Mouse (Mus musculus) embryo, embryonic 11 days (tissue): Measurements from ENCODE around the gene Etfdh.

Experiments
- DNase-seq: peaks from one replicate; pipeline ENCODE4 v3.0.0-alpha.2; 2015

Etfdh gene

DNA sequence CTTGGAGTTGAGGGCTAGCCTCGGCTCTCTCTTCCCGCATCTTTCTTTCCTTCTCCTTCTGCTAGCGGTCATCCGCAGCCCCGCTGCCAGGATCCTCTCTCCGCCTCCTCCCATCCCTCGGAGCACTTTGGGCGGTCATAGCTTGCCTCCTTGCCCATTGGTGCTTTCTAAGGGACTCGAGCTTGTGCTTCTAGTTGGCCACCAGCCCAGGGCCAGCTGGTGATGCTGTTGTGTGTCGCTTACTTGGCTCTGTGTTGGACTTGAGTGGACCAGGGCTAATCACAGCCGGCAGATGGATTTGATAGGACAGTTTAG lies at the start of gene Etfdh:
TSS of gene Etfdh (minus strand) at position 85 of the 315 bp plus-strand sequence.
- DNase-seq: peak; percentile 77

DNA sequence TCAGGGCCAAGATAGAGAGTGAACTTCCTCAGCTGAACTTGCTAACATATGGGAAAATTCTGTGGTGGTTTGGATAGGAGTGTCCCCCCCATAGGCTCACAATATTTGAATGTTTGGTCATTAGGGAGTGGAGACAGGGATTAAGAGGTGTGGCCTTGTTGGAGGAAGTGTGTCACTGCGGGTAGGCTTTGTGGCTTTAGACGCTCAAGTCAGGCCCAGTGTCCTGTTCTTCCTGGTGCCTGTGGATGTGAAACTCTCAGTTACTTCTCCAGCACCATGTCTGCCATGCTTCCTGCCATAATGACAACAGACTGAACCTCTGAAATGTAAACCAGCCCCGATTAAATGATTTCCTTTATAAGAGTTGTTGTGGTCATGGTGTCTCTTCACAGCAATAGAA lies 47.1 kb upstream of the Etfdh start:
- DNase-seq: no peak

DNA sequence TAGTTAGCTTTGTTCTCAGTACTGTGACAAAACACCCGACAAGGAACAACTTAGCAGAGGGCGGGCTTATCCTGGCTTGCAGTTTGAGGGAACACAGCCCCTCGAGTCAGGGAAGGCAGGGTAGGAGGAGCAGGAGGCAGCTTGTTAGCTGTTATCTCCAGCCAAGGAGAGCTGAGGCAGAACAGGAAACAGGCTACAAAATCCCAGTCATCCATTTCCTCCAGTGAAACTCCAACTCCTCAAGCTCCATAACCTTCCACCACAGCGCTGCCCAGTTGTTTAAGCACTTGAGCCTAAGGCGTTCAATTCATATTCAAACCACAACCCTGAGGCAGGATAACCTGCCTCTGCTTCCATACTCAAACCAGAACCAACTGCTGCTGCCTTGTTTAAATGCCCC lies 45.3 kb upstream of the Etfdh start:
- DNase-seq: no peak

DNA sequence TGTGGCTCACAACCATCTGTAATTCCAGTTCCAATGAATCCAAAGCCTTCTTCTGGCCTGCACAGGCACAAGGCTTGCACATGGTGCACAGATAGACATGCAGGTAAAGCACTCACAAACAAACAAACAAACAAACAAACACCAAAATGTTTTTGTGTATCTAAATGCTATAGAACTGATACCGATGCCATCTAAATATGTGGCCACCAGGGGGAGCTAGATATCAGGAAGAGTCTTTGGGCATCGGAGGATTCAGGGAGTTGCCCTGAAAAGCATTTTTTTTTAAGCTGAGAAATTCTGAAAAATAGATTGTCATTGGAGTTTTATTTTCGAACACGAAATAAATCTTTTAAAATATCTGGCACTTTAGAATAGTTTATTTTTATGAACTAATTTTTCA lies 43.8 kb upstream of the Etfdh start:
- DNase-seq: peak; percentile 84

DNA sequence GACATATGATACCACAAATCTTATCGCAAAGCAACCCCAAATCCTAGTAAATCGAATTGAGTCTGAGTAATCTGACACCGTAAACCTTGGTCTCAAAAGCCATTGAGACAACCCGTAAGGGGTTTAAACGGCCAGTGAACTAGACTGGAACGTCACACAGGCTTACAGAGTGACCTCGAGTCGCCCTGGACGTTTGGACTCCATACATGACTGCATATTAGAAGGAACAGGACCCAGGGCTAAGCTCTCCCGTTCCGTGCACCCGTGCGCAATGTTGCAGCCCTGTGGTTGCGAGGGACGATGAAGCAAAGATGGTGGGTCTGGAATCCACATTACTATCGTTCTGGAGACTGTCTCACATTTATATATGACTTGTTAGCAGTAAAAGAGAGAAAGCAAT lies 42.9 kb upstream of the Etfdh start:
- peak; percentile 20 for DNase-seq

DNA sequence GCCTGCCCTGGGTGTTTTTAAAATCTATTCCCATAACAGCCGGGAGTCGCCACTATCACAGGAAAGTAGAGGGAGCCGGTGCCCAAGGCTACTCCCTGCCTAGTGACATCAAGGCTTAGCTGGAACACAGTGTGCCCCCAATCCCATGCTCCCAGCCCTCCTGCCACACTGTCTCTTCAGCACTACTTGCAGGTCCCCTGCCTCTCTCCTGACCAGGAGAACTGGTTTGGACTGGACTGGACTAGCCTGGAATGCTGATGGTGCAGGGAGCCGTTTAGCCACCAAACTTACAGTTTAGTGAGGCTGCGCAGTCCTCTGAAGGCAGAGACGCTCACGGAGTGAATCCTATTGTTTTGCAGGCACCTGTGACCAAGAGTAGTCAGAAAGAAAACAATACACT lies 41.3 kb upstream of the Etfdh start:
- DNase-seq: no peak

DNA sequence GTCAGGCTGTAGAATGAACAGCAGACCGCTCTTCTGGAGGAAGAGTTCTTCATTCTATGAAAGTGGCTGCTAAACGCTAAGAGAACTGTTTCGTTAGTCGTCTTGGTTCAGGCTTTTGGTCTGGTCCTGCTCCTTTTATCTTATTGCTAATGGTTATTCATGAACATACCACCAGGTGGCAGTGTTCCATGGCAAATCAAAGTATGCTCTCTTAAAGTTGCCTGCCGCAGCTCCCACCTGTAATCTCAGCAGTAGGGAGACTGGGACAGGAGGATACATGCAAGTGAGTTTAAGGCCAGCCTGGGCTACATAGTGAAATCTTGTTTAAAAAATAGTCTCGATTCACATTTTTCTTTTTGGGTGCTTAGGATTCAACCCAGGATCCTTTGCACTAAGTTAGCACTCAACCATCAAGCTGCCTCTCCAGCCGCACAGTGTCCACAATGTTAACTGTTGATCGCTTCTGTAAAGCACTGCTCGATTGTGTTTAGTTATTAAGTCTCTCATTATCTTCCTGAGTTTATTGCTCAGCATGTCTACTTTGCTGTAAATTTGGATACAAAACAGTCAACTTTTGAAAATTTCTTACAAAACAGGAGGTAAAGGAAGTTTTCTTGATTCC lies 35.6 kb upstream of the Etfdh start:
- DNase-seq: peak; percentile 76

DNA sequence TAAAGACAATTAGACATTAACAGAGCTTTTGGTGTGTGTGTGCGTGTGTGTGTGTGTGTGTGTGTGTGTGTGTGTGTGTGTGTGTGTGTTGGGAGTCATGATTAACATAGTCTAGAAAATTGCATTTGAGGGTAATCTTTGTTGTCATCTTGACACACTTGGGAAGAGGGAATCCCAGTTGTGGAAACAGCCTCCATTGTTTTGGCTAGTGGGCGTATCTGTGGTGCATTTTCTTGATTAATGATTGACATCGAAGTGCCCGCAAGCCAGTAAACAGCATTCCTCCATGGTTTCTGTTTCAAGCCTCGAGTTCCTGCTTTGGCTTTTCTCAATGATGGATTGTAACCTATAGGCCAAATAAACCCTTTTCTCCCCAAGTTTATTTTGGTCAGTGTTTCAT lies 27.4 kb upstream of the Etfdh start:
- no peak for DNase-seq

DNA sequence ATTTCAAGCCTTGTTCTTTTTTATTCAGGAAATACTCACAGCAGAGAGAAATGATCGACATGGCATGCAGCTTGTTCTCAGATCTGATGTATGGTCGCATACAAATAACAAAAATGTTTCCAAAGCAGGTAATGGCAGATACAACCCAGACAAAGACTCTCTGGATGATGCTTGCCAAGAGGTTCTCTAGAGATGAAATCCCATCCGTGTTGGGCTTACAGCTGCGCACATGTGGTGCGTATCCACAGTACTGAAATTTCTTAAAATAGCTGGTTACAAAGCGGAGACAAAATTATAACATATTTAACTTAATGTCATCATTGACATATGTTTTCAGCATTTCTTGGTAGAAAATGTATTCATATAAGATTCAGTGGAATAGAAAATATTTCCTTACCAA lies 22.8 kb upstream of the Etfdh start:
- no peak for DNase-seq

DNA sequence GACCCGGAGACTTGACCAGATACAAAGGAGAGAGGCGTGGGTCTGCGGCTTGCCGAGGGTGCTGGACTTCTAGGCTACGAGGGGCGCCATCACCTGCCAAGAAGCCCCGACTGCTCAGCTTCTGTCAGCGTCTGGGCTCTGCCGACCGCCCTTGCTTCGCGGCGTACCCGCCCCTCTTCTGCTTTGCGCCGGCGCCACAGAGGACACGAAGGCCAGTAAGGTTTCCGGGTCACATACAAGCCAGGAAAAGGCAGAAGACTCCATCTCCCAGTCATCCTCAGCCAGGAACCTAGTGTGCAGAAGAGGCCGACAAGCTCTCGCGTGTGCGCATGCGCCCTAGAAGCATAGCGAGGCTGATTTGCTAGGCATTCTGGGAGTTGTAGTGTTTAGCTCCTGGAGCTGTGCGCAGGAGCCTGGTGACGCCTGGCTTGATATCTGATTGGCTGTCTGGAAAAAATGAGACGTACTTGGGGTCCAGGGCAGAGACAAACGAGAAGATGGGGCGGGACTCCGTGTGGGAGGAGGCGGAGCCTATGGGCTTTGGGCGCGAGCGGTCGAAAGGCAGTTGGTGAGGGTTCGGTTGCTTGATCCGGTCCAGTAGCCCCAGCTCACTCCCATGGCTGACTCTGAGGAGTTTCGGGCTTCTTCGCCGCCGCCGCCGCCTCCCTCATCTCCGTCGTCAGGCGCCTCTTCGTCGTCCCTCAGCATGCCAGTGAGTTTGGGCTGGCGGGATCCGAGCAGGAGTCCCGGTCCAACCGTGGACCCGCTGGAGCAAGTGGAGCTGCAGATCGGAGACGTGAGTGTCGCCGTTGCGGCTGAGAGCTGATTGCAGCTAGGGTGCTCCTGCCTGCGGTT lies 512 bp downstream of the Etfdh start, which contains the start of gene 4930579G24Rik:
TSS of gene 4930579G24Rik (plus strand) at position 519 of the 855 bp plus-strand sequence.
- DNase-seq: peak; percentile 99

DNA sequence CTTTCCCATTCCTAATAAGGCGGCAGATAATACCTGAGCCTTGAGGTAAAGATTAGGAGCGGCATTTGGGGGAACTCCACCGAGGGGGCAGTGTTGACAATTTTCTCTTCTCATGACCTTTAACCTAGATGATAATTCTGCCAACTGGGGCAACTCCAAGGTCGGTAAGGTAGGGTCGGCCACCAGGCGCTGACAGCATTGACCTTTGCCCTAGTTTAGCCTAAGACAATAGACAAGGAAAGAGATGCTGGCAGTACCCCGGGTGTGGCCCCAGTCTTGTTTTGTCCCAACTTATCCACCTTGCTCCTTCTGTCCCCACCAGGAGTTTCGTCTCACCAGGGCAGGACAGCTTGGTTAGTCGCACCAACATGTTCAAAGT lies 1.1 kb downstream of the Etfdh start:
- DNase-seq: peak; percentile 25

DNA sequence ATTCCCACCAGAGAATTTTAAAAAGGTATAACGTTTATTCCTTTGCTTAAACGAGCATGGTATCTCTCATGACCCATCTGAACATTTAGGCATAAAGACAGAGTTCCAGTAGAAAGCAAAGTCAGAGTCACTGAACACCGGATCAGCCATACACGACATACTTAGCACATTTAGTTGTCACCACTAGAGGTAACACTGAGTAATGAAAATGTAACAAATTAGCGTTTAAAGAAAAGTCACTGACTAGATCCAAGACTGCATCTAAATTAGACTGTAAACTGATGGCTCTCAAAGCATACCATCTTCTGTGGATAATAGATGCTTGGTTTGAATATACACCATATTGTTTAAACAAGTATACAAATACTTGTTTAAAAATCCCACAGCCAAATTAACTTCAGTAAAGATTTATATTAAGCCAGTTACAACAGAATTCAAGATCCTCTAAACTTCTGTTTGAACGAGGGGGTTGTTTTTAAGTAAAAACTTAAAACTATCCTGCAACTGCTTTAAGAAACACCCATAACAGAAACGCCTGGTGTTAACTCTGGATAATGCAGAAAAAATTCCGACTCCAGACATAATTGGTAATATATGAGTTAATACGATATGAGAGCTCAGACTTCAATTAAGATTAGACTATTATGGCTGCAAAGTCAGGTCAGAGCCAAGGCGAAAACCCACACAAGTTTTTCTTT lies 1.7 kb downstream of the Etfdh start:
- no peak for DNase-seq

DNA sequence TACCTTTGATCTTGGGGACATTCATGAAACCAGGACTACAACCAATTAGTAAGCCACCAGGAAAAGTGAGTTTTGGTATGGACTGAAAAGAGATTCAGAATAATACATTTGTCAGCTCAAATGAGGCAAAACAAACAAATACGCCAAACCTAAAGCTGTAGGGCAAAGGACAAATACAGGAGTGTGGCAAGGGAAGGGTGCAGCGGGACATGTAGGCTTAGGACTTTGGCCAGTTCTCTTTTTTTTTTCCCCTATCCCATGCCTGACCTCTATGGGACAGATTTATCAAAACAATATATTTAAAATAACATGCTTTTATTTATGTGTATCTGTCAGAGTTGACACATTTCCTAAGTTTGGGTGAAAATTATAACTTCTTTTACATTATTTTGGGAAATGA lies 19.4 kb downstream of the Etfdh start:
- no peak for DNase-seq

DNA sequence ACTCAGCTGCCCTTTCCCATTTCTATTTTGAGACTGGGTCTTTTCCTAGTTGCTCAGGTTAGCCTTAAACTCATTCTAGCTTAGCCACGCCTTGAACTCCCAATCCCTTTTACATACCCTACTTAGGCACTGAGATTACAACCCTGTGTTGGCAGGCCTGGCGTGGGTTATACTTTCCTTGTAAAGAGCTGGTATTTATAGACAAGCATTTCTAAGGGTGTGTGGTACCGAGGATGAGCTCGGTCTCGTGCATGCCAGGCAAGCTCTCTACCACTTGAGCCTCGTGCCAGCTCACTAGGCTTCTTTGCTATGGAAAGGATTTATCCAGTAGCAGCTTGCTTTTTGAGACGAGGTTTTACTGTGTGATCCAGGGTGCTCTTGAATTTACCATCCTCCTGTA lies 33.8 kb downstream of the Etfdh start:
- no peak for DNase-seq

DNA sequence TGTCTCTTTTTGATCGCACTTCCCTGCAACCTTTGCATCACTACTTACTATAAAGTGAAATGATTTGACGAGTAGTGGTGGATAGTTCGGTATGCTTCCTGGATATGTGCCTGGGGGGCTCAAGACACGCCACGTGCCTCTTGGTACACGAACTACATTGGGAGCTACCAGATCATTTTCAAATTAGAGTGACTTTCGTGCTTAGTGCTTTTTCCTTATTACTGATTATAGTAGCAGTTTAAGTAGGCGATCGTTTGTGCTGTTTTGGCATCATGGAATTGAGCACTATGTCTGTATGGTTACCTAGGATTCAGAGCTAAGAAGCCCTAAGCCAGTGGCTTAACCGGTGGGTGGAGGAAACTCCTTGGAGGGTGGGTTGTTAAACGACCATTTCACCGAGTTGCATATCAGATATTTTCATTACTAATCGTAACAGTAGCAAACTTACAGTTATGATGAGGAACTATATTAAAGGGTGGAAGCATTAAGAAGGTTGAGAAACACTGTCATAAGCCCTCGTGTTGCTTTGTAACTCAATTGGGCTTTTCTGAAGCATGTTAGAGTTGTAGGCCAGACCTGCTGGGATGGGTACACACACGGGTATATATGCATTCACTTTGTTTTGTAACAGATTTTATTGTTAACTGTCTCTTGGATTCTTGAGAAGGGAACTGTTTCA lies 37.4 kb downstream of the Etfdh start:
- peak; percentile 21 for DNase-seq

DNA sequence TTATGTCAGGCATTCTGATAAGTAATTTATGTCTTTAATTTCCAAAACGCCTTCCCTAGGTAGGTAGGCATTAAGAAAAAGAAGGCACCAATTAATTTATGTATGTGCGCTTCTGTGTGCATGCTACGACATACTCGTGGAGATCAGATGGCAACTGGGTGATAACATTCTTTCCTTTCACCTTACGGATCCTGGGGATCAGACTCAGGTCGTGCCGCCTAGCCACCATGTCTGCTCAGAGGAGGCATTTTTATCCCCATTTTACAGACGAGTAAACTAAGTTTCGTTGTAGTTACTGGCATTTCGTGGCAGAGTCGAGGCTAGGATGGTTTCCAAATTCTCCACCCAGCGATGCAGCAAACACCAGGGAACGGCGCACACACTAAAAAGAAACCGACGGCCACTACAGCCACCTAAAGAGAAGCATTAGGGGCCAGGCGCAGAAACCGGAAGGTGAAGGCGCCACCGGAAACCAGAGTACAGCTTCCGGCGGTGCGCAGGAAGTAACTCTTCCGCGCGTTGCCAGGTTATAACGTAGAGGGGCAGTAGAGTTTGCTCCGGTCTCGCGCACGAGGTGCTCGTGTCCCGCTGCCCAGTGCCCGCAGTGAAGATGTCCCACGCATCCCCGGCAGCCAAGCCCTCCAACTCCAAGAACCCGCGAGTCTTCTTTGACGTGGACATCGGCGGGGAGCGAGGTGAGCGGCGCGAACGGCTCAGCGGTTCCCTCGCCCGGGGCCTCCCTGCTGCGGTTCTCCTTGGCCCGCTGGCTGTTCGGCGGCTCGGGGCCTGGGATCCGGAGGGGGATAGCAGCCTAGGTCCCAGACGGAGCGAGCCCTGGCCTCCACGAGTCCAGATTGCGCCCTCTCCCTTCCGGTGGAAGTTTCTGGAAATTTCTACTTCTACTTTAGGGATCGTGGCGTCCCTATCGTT lies 38.2 kb downstream of the Etfdh start, which contains the start of gene Ppid:
TSS of gene Ppid (plus strand) at position 480 of the 930 bp plus-strand sequence.
- DNase-seq: peak; percentile 92

DNA sequence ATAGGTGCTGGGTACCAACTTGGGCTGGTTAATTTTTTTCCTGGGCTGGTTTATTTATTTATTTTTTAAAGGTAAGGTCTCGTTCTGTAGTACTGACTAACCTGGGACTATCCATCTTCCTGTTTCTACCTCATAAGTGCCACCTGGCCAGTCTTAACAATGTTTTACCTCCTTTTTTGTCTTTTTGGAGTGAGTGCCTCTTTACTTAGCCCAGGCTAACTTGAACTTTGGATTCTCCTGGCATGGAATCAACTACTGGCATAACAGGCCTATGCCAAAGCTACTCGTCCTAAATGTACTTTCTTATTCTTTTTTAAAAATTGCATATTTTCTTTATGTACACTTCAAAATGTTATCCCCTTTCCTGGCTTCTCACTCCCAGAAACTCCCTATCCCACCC lies 39.6 kb downstream of the Etfdh start:
- DNase-seq: no peak

DNA sequence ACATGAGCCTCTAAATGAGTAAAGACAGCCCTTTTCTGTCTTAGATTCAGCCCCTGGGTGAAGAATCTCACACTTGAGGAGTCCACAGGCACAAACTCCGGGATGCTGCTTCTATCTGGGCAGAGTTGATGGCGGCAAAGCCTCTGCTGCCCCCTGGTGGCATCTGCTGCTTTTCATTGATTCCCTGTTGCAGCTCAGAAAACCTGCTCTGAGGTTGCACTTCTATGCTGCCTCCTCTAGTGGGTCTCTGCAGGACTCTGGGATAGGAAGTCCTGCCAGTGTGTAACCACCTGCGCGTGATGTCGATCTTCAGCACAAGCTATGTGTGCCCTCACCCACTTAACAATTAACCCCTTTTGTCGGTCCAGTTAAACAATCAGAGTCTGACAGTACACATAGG lies 42.5 kb downstream of the Etfdh start:
- DNase-seq: peak; percentile 92

DNA sequence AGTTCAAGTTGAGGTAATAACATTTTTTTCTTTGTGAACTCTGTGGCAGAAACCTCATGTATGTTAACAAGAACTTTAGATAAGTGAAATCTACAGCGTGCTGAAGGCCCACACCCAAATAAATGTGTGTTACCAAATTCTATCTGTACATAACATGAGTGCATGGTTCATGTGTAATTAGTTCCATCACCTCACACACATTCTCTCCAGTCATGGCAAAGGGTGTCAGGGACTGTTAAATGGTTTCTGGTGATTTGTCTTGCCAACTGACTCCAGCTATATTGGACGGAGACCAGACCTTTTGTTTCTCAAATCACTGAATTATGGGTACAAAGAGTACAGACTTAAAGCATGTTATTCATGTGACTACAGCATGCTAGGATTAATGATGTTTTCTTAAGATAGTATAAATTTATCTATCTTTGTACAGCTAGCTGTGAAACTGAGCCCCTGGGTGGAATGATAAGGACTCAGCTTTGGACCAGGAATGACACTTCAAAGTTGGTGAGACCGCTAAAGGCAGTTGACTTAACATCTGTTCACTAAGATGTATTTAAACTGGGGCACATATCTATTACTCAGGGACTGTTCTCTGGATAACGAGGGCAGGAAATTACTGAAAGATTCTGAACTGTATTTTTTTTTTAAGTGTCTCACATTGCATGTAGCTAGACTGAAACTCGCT lies 49.3 kb downstream of the Etfdh start:
- DNase-seq: no peak

DNA sequence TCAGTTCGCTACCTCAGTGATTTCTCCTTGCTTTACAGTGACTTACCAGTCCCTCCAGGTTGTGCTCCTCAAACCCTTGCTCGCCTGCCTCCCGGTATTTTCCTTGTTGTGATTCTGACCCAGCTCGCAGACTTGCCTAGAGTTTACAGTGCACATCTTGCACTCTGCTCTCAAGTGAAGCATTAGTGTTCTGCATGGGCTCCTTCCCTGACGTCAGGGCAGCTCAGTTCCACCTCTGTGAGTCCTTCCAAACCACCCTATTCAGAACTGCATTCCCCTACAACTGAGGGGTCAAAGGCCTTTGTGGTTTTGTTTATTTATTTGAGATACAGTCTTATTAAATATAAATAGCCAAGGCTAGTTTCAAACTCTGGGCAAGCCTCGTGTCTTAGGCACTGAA lies 51.1 kb downstream of the Etfdh start:
- no peak for DNase-seq

DNA sequence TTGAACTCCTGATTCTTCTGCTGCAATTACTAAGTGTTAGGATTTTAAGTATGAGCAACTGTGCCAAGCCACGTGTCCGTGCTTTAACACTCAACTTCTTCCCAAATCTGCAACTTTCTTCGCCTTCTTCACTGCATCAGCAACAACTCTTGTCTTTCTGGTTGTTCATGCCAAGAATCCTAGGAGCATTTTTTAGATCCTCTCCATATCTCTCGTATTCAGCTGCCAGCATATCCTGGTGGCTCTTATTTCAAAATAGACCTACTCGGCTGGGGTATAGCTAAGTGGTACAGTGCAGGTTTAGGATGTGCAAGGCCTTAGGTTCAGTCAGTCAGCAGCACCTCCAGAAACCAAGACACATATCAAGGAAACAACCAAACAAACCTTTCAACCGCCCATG lies 51.7 kb downstream of the Etfdh start:
- DNase-seq: no peak

DNA sequence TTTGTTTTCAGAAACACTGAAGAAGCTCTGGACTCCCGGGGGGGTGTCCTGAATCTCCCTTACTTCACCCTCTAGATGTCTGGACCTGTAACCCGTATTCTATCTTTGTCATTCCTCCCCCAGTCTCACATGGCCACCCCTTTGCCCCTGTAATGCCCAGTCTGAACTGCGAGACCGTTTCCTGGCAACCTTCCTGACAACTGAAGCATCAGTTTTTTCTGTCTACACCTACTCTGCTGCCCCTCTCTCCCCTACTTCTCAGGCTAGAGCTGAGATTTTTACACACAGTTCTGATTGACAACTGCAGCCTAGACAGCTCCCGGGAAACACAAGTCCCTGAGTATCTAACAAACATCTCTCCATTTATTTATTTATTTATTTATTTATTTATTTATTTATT lies 52.4 kb downstream of the Etfdh start:
- DNase-seq: no peak
